Mouse (Mus musculus) lung, adult 2 months (tissue): ENCODE measurements around the gene Cped1. TPM values are rescaled to one million over a fixed set of nuclear protein-coding genes. Genes with fewer than 3 reads are reported as not detected.

Experiments used
- DNase-seq: peaks from one replicate; pipeline ENCODE4 v3.0.0; 2022
- H3K4me1 ChIP-seq: fragments of 200-500 bp; 2 replicates; pipeline ENCODE4 v1.6.1; 2011; ENCODE audit warnings: low read length; ENCODE audit not compliant: control insufficient read depth, insufficient read depth
- H3K4me3 ChIP-seq: fragments of 200-500 bp; replicated peaks from 2 replicates; pipeline ENCODE3; 2011; ENCODE audit warnings: low read depth, mild to moderate bottlenecking, control low read depth, low read length; ENCODE audit errors: extremely low read depth
- CTCF ChIP-seq: fragments of 200-500 bp; IDR thresholded peaks from 2 replicates; pipeline ENCODE4 v1.5.1; 2011; ENCODE audit warnings: mild to moderate bottlenecking, low read length, control low read depth; ENCODE audit not compliant: insufficient read depth
- POLR2A ChIP-seq: fragments of 200-500 bp; IDR thresholded peaks from 2 replicates; pipeline ENCODE4 v1.6.1; 2011; ENCODE audit warnings: low read depth, mild to moderate bottlenecking, control low read depth, low read length, borderline replicate concordance; ENCODE audit errors: extremely low read depth
- WGBS: fragments of 180-500 bp; shearing (Covaris S2); methylation state at CpG from one replicate; pipeline ENCODE4 v1.1.7; 2018; 5-methylcytosine and 5-hydroxymethylcytosine counted together
- polyA plus RNA-seq: library from polyadenylated mRNA; depleted of rRNA; stranded (reverse); fragments of >200 nt; gene quantifications from 2 replicates; pipeline ENCODE4 v1.2.3, GENCODE M21; 2012

Gene Cped1
- polyA plus RNA-seq, 1 experiment: 29.4 TPM

GRCm38 (mm10) chr6:22186967-22187366 lies 201.3 kb downstream of the Cped1 start:
- Histone ChIP-seq H3K4me1 (no peaks in the 10 kb centered on the region), H3K4me3 (no peak overlapping the region)
- DNase-seq: no peak
- 87% methylated on average over 8 of the region's 8 CpGs for WGBS
- TF ChIP-seq POLR2A (no peak), CTCF (no peak)

GRCm38 (mm10) chr6:22189346-22190335 lies 203.9 kb downstream of the Cped1 start:
- 77% methylated on average over 24 of the region's 24 CpGs for whole genome bisulfite sequencing
- no peaks in the 10 kb centered on the region for H3K4me1 ChIP-seq
- H3K4me3 ChIP-seq: no peak overlapping the region
- TF ChIP-seq POLR2A: no peak
- no peak for TF ChIP-seq CTCF
- DNase-seq: no peak

GRCm38 (mm10) chr6:22198603-22199002 lies 212.9 kb downstream of the Cped1 start:
- no peak overlapping the region for H3K4me3 ChIP-seq
- no peak for DNase-seq
- 68% methylated on average over 3 of the region's 3 CpGs for WGBS
- TF ChIP-seq CTCF: no peak
- no peak for TF ChIP-seq POLR2A
- no peaks in the 10 kb centered on the region for H3K4me1 ChIP-seq

GRCm38 (mm10) chr6:22199473-22199872 lies 213.8 kb downstream of the Cped1 start:
- no peak for DNase-seq
- 71% methylated on average over 2 of the region's 2 CpGs for WGBS
- Histone ChIP-seq H3K4me1 (no peaks in the 10 kb centered on the region), H3K4me3 (no peak overlapping the region)
- no peak for TF ChIP-seq CTCF
- no peak for TF ChIP-seq POLR2A

GRCm38 (mm10) chr6:22200133-22200532 lies 214.4 kb downstream of the Cped1 start:
- 72% methylated on average over 3 of the region's 3 CpGs for WGBS
- TF ChIP-seq POLR2A (no peak), CTCF (no peak)
- Histone ChIP-seq H3K4me1 (no peaks in the 10 kb centered on the region), H3K4me3 (no peak overlapping the region)
- DNase-seq: no peak

- Histone ChIP-seq H3K4me3 (no peak overlapping the region), H3K4me1 (no peaks in the 10 kb centered on the region; the same call in 1 of the 2 replicates)
- DNase-seq: no peak
- WGBS: 78% methylated on average over 3 of the region's 3 CpGs
- TF ChIP-seq POLR2A (no peak), CTCF (no peak)
Observed at GRCm38 (mm10) chr6:22201879-22202278, 216.2 kb downstream of the Cped1 start.

- no peak for TF ChIP-seq CTCF
- 76% methylated on average over 12 of the region's 12 CpGs for WGBS
- DNase-seq: no peak
- no peaks in the 10 kb centered on the region; the same call in 1 of the 2 replicates for H3K4me1 ChIP-seq
- H3K4me3 ChIP-seq: no peak overlapping the region
Observed at GRCm38 (mm10) chr6:22205030-22205750, 219.5 kb downstream of the Cped1 start.

- H3K4me3 ChIP-seq: no peak overlapping the region
- H3K4me1 ChIP-seq: no peaks in the 10 kb centered on the region; the same call in 1 of the 2 replicates
- 53% methylated on average over 7 of the region's 7 CpGs for WGBS
- no peak for DNase-seq
- no peak for TF ChIP-seq POLR2A
- TF ChIP-seq CTCF: no peak
Observed at GRCm38 (mm10) chr6:22205751-22206121, 220.0 kb downstream of the Cped1 start.

GRCm38 (mm10) chr6:22206179-22206578 lies 220.5 kb downstream of the Cped1 start:
- TF ChIP-seq POLR2A (no peak), CTCF (no peak)
- WGBS: 46% methylated on average over 14 of the region's 14 CpGs
- no peak overlapping the region for H3K4me3 ChIP-seq
- no peak for DNase-seq
- H3K4me1 ChIP-seq: no peaks in the 10 kb centered on the region; the same call in 1 of the 2 replicates

- TF ChIP-seq CTCF: no peak
- no peak for TF ChIP-seq POLR2A
Observed at GRCm38 (mm10) chr6:22206630-22207293, 221.0 kb downstream of the Cped1 start.

More at GRCm38 (mm10) chr6:22206630-22207293, 221.0 kb downstream of the Cped1 start:
- Histone ChIP-seq H3K4me1 (no peaks in the 10 kb centered on the region; the same call in 1 of the 2 replicates), H3K4me3 (no peak overlapping the region)
- WGBS: 57% methylated on average over 6 of the region's 6 CpGs
- DNase-seq: no peak
